Mouse (Mus musculus) macrophage (primary cell): ENCODE measurements around the gene Pcdh15. TPM values are rescaled to one million over a fixed set of nuclear protein-coding genes. Genes with fewer than 3 reads are reported as not detected.

Experiments used
- H3K27ac ChIP-seq: fragments of 350-480 bp; formaldehyde crosslinking; 2 replicates; pipeline ENCODE4 v1.9.0; 2021
- H3K36me3 ChIP-seq: fragments of 350-480 bp; formaldehyde crosslinking; 2 replicates; pipeline ENCODE4 v1.9.0; 2021; ENCODE audit errors: inconsistent target
- H3K4me3 ChIP-seq: fragments of 350-480 bp; formaldehyde crosslinking; 2 replicates; pipeline ENCODE4 v1.9.0; 2021; ENCODE audit errors: inconsistent target
- H3K79me2 ChIP-seq: fragments of 350-480 bp; formaldehyde crosslinking; 2 replicates; pipeline ENCODE4 v1.9.0; 2021; ENCODE audit errors: inconsistent target
- WGBS: methylation state at CpG from one replicate; pipeline ENCODE4 v1.1.7; 2026; ENCODE audit warnings: inconsistent platforms; ENCODE audit not compliant: missing documents; 5-methylcytosine and 5-hydroxymethylcytosine counted together
- polyA plus RNA-seq: library from polyadenylated mRNA; stranded (reverse); fragments of 250-400 nt; gene quantifications from 3 replicates; pipeline ENCODE4 v1.2.4, GENCODE M21; 2018; ENCODE audit warnings: inconsistent platforms

Pcdh15 gene
- polyA plus RNA-seq, 1 experiment from 2014 or later = not detected

DNA sequence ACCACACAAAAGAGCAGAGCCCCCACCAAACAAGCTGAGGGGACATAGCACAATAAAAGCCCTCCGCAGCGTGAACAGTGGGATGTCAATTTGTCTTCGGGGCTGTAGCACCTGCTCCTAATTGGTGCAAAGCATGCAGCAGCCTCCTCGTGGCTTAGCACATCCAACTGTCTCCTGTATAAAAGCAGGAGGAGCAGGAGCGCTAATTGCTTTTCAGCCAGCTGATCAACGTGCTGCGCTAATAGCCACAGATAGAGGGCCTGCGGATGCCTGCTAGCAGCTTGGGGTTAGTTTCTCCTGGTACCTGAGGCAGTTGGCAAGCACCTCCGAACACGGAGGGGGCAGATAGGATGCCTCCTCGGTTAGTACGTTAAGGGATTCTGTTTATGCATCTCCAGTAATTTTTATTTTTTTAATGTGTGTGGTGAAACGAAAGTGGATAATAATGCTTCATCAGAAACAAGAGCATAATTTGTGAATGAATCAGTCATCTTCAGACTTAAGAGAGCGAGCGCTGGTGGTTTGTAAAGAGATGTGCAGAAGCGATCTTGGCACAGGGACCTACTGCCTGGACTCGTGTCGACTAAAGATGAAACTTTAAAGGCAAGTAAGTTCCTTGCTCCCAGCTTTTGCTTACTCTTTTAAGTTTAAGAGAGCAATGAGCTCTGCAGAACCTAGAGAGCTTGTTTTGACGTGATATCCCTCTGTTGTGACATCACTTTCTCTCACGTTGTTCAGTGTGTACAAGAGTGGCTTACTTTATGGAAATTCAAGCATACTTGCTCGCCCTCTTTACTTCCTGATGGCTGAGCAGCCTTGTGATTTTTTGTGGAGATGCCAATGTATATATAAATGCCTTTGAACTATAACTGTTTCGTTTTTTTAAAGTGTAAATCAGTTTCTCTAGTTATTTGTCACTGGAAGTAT is 722.8 kb downstream of the Pcdh15 start:
- Histone ChIP-seq H3K36me3 (no peaks in the 10 kb centered on the region), H3K27ac (no peak overlapping the region), H3K79me2 (no peaks in the 10 kb centered on the region), H3K4me3 (no peak overlapping the region)
- 51% methylated on average over 22 of the region's 22 CpGs for WGBS

DNA sequence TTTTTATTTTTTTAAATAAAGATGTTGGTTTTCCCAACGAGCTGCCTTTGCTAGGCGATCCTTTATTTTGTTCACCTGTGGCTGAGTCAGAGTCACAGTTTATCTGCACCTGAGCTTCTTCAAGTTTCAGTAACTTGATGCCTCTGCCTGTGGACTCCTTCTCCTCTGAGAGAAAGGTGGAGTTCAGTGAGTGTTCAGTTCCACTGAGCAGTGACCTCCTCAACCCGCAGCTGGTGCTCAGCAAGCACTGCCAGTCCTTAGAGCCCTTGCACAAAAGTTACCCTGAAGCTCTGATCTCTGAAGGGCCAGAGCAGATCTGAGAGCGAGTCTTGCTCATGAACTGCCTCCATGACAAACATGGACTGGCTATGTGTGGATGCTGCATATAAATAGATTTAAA is 724.1 kb downstream of the Pcdh15 start:
- H3K4me3 ChIP-seq = no peak overlapping the region
- no peak overlapping the region for H3K27ac ChIP-seq
- H3K36me3 ChIP-seq = no peaks in the 10 kb centered on the region
- H3K79me2 ChIP-seq = no peaks in the 10 kb centered on the region
- 80% methylated on average over 4 of the region's 4 CpGs for WGBS

DNA sequence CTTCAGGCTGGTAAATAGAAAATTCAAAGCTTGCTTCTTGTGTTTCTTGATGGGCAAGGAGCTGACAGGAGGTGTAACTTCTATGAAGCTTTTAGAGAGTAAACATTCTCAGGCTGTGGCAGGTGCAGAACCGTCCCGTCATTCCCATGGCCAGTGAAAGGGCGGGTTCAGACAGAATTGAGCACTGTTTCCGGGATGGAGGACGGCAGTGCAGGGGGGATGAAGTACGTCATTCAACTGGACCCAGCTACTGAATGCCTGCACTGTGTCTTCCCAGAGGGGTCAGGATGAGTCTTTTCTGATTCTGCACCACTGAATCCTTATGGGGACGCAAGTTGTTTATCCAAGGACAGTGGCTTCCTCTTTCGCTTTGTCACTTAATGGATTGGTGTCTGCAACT is 727.2 kb downstream of the Pcdh15 start:
- Histone ChIP-seq H3K27ac (no peak overlapping the region), H3K4me3 (no peak overlapping the region), H3K79me2 (no peaks in the 10 kb centered on the region), H3K36me3 (no peaks in the 10 kb centered on the region)
- WGBS = 71% methylated on average over 8 of the region's 8 CpGs

DNA sequence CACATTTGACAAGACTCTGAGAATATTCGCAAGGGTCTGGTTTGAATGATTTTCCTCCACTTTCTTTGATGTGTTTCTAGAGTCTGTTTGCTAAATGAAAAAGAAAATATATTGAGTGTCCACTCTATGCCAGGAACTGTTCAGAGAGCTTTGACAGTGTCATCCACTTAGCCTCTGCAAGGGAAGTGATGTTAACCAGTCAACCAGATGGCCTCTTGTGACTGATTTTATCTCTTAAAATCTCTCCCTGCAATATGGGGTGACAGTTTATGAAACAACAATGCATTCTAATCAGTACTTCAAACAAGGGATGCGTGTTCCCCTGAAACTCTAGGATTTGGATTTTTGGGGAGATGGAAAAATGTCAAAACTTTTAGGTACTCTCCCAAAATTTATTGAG is 729.6 kb downstream of the Pcdh15 start:
- no peak overlapping the region for H3K27ac ChIP-seq
- no peak overlapping the region for H3K4me3 ChIP-seq
- 77% methylated on average over 2 of the region's 2 CpGs for WGBS
- no peaks in the 10 kb centered on the region for H3K36me3 ChIP-seq
- H3K79me2 ChIP-seq = no peaks in the 10 kb centered on the region

DNA sequence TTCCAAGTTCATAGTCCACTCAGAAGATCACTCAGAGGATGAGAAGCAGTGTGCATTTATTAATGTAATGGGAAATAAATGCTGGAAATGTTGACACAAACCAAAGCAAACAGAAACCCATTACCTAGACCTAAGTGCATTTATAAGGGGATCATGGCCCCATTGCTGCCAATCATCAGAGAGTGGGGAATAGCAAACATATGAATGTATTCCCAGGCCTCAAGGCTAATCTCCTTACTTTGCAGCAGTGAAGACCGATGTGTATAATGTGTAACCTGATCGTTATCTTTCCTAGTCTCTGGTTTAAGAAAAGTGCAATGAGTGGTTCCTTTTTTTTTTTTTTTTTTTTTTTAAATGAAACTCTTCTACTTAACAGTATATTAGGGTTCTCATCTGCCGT is 745.9 kb downstream of the Pcdh15 start:
- H3K79me2 ChIP-seq = no peaks in the 10 kb centered on the region
- H3K27ac ChIP-seq = no peak overlapping the region
- H3K4me3 ChIP-seq = no peak overlapping the region
- WGBS = 95% methylated on average over 2 of the region's 3 CpGs
- H3K36me3 ChIP-seq = no peaks in the 10 kb centered on the region

DNA sequence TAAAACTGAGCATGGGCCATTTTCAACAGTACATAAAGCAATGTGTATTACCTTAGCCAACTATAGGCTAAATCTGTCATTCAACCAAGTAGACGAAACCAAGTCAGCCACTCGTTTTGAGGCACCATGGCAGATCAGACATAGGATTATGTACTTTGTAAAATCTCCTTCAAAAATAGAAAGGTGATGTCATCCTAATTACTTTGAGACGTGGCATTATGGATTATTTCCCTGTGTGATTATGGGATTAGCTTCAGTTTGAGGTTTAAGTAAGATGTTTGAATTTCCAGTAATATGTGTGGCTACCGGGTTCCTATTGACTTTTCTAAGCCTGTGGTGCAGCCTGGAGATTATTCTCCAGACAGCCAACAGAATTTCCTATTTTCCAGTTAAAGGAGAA is 763.0 kb downstream of the Pcdh15 start:
- H3K4me3 ChIP-seq = no peak overlapping the region
- H3K27ac ChIP-seq = no peak overlapping the region
- no peaks in the 10 kb centered on the region for H3K36me3 ChIP-seq
- H3K79me2 ChIP-seq = no peaks in the 10 kb centered on the region
- whole genome bisulfite sequencing = 71% methylated on average over 4 of the region's 4 CpGs

DNA sequence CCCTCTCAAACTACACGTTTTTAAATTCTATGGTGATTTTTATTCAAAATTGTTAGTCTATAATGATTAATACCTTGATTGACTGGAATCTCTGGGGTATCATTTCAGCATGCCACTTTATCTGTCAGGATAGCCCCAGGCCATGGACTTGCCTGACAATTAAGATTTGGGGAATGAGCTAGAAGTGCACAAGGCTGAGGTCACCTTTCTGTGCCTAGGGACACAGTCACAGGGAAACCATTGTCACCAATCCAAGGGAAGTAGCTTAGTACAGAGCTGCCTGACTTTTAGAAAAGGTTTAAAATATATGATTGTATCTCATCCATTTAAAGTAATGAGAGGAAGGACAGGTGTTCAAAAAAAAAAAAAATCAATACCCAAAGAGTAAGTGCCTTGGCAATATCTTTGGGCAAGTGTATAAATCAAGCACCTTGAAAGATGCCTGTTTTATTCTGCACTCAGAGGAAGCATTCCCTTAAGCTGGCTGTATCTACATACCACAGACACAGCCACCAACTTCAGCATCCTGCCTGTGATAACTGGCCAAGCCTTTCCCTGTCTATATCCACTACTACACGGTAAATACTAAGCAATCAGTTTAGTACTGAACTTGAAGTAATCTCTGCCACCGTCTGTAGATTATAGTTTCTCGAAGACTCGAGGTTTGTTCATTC is 779.0 kb downstream of the Pcdh15 start:
- no peaks in the 10 kb centered on the region for H3K36me3 ChIP-seq
- no peak overlapping the region for H3K4me3 ChIP-seq
- H3K79me2 ChIP-seq = no peaks in the 10 kb centered on the region
- WGBS = 87% methylated on average over 5 of the region's 5 CpGs
- H3K27ac ChIP-seq = no peak overlapping the region

DNA sequence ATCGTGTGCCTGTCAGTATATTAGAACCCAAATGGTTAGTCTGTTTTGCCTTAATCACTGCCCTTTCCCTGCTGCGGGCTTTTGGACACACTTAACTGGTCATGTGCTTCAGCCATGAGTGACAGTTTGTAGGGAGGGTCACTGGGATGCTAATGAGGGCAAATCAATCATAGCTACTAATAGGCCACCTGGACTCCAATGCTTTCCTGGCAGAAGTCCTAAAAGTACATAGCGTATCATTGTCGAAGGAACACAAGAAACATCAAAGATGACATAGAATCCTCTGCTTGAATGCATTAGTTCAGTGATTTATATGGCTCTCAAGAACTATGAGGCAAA is 779.6 kb downstream of the Pcdh15 start:
- no peaks in the 10 kb centered on the region for H3K36me3 ChIP-seq
- WGBS = 94% methylated on average over 4 of the region's 4 CpGs

DNA sequence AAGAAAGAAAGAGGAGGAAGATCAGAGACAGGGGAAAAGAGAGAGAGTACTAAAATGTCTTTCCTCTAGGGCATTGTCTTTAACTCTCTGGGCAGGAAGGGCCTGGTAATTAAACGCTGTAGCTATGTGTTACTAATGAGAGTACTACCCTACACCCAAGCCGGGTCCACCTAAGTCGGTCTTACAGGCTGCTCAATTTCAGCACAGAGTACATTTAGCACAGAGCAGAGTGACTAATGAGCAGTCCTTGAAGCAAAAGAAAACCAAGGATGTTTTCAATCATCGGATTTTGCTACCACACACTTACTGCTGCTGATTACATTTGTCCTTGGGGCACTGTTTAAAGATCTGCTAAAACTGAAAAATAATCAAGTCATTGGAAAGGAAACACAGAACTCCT is 788.6 kb downstream of the Pcdh15 start:
- H3K27ac ChIP-seq = no peak overlapping the region
- 89% methylated on average over 4 of the region's 4 CpGs for WGBS
- H3K4me3 ChIP-seq = no peak overlapping the region
- H3K36me3 ChIP-seq = no peaks in the 10 kb centered on the region
- H3K79me2 ChIP-seq = no peaks in the 10 kb centered on the region

More for the DNA sequence above, 779.6 kb downstream of the Pcdh15 start:
- Histone ChIP-seq H3K4me3 (no peak overlapping the region), H3K27ac (no peak overlapping the region), H3K79me2 (no peaks in the 10 kb centered on the region)

DNA sequence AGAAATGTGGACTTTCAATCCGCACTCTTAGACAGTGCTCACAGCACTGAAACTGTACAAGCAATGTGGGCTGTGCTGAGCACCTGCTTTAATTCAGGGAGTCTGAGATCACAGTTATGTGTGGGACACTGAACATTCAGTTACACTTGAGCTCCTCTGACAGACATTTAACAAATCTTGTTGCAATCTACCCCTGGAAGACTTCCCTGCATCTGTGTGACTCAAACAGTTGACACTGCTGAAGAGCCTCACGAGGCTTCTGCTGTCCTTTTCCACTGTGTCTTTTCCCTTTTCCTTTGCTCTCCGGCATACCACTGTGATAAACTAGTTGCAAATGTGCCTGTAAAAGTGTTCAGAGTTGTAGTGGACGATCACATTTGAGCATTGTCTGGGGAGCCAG is 793.1 kb downstream of the Pcdh15 start:
- Histone ChIP-seq H3K79me2 (no peaks in the 10 kb centered on the region), H3K36me3 (no peaks in the 10 kb centered on the region), H3K4me3 (no peak overlapping the region), H3K27ac (no peak overlapping the region)
- WGBS = 78% methylated on average over 2 of the region's 4 CpGs

DNA sequence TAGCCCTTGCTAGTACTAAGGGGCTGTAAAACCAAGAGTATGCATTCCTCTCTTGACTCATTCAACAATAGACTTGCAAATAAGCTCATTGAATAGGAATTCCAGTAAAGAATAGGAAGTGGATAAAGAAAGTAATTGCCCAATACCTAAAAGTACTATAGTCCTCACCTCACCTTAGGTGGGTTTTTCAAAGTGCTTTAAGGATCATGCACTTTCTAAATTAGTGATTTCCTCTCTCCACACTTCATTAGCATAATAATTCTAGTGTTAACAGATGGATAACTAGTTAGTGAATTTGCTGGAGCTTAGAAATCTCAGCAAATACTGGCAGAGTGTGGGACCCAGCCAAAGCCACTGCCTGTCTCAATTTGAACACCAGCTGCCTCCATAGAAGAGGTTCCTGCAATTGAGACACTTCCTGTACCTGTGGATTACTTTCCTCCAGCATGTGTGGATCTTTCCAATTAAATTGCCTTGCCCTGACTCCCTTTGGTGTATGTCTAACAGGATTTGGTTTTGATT is 797.0 kb downstream of the Pcdh15 start:
- Histone ChIP-seq H3K79me2 (no peaks in the 10 kb centered on the region), H3K36me3 (no peaks in the 10 kb centered on the region), H3K27ac (no peak overlapping the region), H3K4me3 (no peak overlapping the region)

DNA sequence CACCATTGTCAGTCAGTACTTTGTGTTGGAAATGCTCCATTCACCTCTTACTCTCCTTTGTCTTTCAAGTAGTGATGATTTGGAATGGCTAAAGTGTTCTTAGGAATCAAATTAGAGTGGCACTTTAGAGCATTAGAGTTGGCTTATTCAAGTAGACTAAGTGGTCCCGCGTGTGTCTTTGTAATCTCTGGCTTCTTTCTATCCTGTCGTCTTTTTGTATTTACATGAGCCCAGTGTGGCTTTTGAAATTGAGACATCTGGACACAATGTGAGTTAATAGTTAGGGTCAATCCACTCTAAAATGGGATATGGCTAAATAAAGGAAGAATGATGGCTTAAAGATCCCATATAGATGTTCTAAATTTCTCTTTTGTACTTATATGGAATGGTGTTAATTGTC is 800.0 kb downstream of the Pcdh15 start:
- H3K4me3 ChIP-seq = no peak overlapping the region
- 88% methylated on average over 3 of the region's 3 CpGs for WGBS
- H3K79me2 ChIP-seq = no peaks in the 10 kb centered on the region
- H3K36me3 ChIP-seq = no peaks in the 10 kb centered on the region
- H3K27ac ChIP-seq = no peak overlapping the region

DNA sequence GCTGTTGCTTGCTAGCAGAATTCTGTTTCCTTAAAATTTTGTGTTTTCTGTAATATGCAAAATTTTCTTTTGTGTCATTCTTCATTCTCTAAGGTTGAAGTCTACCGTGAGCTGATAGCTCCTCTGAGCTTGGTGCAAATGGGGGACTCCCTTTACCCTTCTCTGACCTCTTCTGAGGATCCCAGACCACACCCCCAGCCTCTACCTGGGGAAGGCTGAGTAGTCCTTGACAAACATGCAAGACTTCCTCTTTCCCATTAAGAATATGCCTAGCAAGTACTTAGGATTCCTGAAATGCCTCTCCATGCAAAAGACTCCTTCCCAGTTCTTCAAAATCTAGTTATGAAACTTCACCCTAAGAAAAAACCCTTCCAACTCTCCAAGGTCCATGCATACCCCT is 808.5 kb downstream of the Pcdh15 start:
- Histone ChIP-seq H3K27ac (no peak overlapping the region), H3K36me3 (no peaks in the 10 kb centered on the region), H3K79me2 (no peaks in the 10 kb centered on the region), H3K4me3 (no peak overlapping the region)
- WGBS = 60% methylated on average over 1 of the region's 1 CpGs

DNA sequence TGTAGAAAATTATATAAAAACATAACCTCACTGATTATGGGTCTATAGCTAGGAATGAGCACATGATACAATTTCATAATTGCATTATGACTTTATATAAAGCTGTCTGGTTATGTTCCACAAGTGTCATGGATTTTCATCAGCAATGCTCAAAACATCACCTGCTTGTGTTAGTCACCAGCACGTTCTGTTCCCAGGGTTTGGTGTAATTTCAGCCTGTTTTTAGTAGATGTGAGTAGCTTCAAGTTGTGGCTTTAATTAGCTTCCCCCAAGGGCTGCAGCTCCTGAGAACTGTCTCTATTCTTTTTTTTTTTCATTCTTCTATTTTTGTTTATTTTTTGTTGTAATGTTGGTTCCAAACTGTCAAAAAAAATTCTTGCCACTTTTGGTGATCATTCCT is 809.4 kb downstream of the Pcdh15 start:
- no peaks in the 10 kb centered on the region for H3K36me3 ChIP-seq
- H3K79me2 ChIP-seq = no peaks in the 10 kb centered on the region
- no peak overlapping the region for H3K27ac ChIP-seq
- H3K4me3 ChIP-seq = no peak overlapping the region
- WGBS = 83% methylated on average over 1 of the region's 1 CpGs

DNA sequence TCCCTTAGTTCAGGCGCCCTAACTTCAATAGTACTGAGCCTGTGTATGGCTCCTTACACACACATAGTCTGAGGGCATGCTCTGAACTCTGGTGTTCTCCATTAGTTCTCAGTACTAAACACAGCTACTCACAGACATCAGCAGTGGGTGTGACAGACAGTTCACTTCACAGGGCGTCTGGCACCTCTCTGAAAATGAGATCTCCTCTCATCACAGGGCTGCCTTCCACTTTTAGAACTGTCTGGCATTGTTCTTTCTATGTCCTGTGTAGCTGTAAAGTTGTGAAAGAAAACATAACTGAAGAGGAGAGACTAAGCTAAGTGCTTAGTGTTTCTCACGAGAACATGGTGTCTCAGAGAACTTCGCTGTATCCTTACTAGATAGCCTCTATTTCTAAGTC is 816.0 kb downstream of the Pcdh15 start:
- H3K79me2 ChIP-seq = no peaks in the 10 kb centered on the region
- 85% methylated on average over 4 of the region's 4 CpGs for WGBS
- no peak overlapping the region for H3K4me3 ChIP-seq
- no peak overlapping the region for H3K27ac ChIP-seq
- no peaks in the 10 kb centered on the region for H3K36me3 ChIP-seq
